Mouse (Mus musculus) forebrain, embryonic 15.5 days (tissue): ENCODE data around the gene Igfn1. TPM values are rescaled to one million over a fixed set of nuclear protein-coding genes. Genes with fewer than 3 reads are reported as not detected.

Source experiments
- ATAC-seq: fragments of 200-750 bp; cut with Nextera tagmentation; replicated peaks from 2 replicates; pipeline ENCODE4 v1.8.0; 2017; ENCODE audit warnings: mild to moderate bottlenecking, moderate TSS enrichment, moderate library complexity
- H3K27ac ChIP-seq: fragments of 300-500 bp; sonication (generic); replicated peaks from 2 replicates; pipeline ENCODE4 v1.5.1; 2015; ENCODE audit warnings: mild to moderate bottlenecking, inconsistent platforms
- H3K27me3 ChIP-seq: fragments of 300-500 bp; sonication (generic); 2 replicates; pipeline ENCODE4 v1.6.1; 2015; ENCODE audit warnings: inconsistent platforms
- H3K36me3 ChIP-seq: fragments of 300-500 bp; sonication (generic); 2 replicates; pipeline ENCODE4 v1.6.1; 2015; ENCODE audit warnings: mild to moderate bottlenecking, inconsistent platforms
- H3K4me1 ChIP-seq: fragments of 300-500 bp; sonication (generic); 2 replicates; pipeline ENCODE4 v1.6.1; 2015; ENCODE audit warnings: inconsistent platforms
- H3K4me2 ChIP-seq: fragments of 300-500 bp; sonication (generic); replicated peaks from 2 replicates; pipeline ENCODE4 v1.6.1; 2015; ENCODE audit warnings: mild to moderate bottlenecking, inconsistent platforms
- H3K4me3 ChIP-seq: fragments of 300-500 bp; sonication (generic); 2 replicates; pipeline ENCODE4 v1.5.1; 2015; ENCODE audit warnings: mild to moderate bottlenecking, inconsistent platforms
- H3K9ac ChIP-seq: fragments of 300-500 bp; sonication (generic); replicated peaks from 2 replicates; pipeline ENCODE4 v1.6.1; 2015; ENCODE audit warnings: mild to moderate bottlenecking, inconsistent platforms
- H3K9me3 ChIP-seq: fragments of 300-500 bp; sonication (generic); 2 replicates; pipeline ENCODE4 v1.6.1; 2016; ENCODE audit warnings: inconsistent platforms
- WGBS: fragments of 180-500 bp; shearing (Covaris S2); methylation state at CpG from one replicate; pipeline ENCODE4 v1.1.7; 2015; ENCODE audit warnings: mixed read lengths; 5-methylcytosine and 5-hydroxymethylcytosine counted together
- polyA plus RNA-seq: library from polyadenylated mRNA; unstranded; fragments of >200 nt; fragmentation: Nextera tagmentation; extraction: Ambion mirVana; gene quantifications from 2 replicates; pipeline ENCODE4 v1.2.1, GENCODE M21; 2015

Gene Igfn1
- polyA plus RNA-seq, 1 experiment from 2014 or later = not detected

DNA sequence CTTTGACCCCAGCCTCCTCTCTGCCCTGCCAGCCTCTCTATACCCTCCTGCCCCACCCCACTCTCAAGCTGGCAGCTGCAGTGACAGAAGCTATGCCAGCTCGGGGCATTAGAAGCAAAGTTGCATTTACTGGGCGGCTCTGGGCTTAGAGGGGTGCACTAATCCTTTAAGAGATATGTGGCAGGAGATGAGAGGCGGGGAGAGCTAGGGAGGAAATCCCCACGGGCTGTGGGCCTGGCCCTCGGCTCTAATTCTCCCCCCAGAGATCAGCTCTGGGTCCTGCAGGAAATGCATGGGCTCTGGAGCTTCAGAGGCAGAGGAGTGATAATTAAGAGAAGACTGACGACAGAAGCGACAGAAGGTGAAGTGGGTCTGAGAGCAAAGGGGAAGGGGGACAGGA lies 26.8 kb upstream of the Igfn1 start:
- H3K4me2 ChIP-seq = no peak overlapping the region
- H3K9me3 ChIP-seq = no peaks in the 10 kb centered on the region
- H3K9ac ChIP-seq = no peak overlapping the region
- H3K4me3 ChIP-seq = no peak overlapping the region
- H3K27ac ChIP-seq = no peak overlapping the region
- H3K36me3 ChIP-seq = peaks cover 56% of the 10 kb centered on the region
- H3K27me3 ChIP-seq = no peaks in the 10 kb centered on the region
- no peak for ATAC-seq
- peaks cover 7% of the 10 kb centered on the region; the same call in 1 of the 2 replicates for H3K4me1 ChIP-seq
- WGBS = 78% methylated on average over 7 of the region's 7 CpGs

DNA sequence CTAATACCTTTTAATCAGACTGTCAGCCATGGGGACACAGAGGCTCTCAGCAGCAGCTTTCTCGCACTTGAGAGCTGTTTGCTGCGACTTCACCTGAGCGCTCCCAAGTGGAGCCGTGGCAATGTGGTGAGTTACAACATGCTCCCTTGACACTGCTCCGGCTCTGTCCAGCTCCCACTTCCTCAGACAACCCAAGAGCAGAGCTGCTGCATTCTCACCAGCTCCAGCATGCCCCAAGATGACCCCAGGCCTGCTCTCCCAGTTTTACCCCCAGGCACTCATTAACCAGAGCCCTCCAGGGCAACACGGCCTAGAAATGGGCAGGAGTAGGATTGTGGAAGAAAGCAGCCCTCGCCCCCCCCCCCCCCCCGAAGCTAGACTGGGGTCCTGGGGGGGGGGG lies 25.6 kb upstream of the Igfn1 start:
- H3K9ac ChIP-seq = no peak overlapping the region
- no peak overlapping the region for H3K27ac ChIP-seq
- no peaks in the 10 kb centered on the region for H3K27me3 ChIP-seq
- WGBS = 83% methylated on average over 8 of the region's 8 CpGs
- H3K4me2 ChIP-seq = no peak overlapping the region
- no peak overlapping the region for H3K4me3 ChIP-seq
- peaks cover 7% of the 10 kb centered on the region; the same call in 1 of the 2 replicates for H3K4me1 ChIP-seq
- ATAC-seq = no peak
- H3K36me3 ChIP-seq = peaks cover 65% of the 10 kb centered on the region
- no peaks in the 10 kb centered on the region for H3K9me3 ChIP-seq

DNA sequence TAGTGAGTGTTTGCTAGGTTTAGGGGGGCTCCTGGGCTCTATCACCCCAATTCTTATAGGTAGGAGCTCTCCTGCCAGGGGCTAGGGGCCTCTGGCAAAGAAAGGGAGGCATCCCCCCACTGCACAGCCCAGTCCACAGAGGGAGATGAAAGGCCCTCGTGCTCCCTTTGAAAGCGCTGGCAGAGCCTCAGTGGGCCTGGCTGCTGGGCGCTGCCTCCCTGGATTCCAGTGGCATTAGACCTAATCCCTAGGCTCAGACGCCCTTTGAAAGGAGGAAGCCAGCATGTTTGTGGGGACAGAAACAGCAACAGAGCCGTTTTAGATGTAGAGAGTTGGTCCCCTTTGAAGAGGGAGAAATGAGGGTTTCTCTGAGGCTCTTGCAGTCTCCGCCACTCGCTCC lies 24.1 kb upstream of the Igfn1 start:
- no peak overlapping the region for H3K4me3 ChIP-seq
- no peak overlapping the region for H3K4me2 ChIP-seq
- H3K9me3 ChIP-seq = no peaks in the 10 kb centered on the region
- H3K36me3 ChIP-seq = peaks cover 73% of the 10 kb centered on the region
- H3K27me3 ChIP-seq = no peaks in the 10 kb centered on the region
- no peak overlapping the region for H3K9ac ChIP-seq
- no peak for ATAC-seq
- H3K4me1 ChIP-seq = peaks cover 7% of the 10 kb centered on the region; the same call in 1 of the 2 replicates
- WGBS = 33% methylated on average over 7 of the region's 7 CpGs
- H3K27ac ChIP-seq = no peak overlapping the region

DNA sequence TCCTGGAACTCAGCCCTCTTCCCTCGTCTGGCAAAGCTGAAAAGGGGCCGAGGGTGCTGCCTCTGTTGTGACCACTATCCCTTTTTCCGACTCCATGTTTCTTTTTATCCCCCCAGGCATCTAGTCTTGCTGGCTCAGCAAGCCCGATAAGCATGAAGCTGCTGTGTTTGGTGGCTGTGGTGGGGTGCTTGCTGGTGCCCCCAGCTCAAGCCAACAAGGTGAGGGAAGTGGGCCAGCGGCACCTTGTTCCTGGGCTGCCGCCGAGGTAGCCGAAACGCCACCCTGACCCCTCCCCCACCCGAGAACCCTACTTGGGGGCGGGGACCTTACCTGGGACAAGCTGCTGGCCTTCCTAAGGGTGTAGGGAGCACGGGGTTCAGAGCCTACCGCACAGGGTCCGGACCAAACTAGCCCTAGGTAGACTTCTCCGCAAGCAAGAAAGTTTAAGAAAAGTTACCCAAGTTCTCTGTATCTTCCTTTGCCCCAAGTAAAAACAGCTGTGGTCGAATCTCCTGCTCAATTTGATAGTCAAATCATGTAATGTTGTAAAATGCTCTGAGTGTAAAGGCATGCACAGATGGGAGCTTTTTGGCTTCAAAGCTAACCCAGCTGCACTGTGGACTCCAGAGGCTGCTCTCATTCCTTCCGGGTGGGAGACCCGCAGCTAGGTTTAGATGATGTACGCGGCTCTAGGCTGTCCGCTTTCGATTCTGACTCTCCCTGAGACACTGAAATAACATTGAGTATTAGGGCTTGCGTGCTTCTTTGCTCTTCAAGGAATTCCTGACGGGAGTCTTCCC lies 12.4 kb upstream of the Igfn1 start:
- Histone ChIP-seq H3K4me3 (peak overlapping the region; percentile 76), H3K9me3 (no peaks in the 10 kb centered on the region), H3K4me2 (peak overlapping the region; percentile 75), H3K27me3 (no peaks in the 10 kb centered on the region), H3K4me1 (peaks cover 21% of the 10 kb centered on the region), H3K36me3 (peaks cover 24% of the 10 kb centered on the region), H3K9ac (peak overlapping the region; percentile 85), H3K27ac (peak overlapping the region; percentile 74)
- 4% methylated on average over 24 of the region's 24 CpGs for WGBS
- peak; percentile 38 for ATAC-seq

DNA sequence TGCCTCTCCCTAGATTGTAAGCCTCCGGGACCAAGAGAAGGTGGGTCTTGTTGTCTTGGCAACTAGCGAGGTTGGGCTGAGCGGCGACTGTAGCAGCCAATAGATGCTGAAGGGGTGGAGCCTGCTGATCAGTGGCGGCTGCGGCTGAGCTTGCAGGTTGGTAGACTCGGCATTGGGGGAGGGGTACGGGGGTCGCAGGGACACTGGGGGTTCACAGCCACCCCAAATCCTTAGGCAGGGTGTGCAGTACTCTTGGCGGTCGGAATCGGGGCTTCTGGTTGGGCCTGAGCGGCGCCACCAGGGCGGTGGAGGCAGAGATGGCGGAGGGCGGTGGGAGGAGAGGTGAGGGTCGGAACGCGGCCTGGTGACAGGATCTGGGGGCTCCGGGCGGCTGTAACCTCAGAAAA lies 11.8 kb upstream of the Igfn1 start:
- ATAC-seq = peak; percentile 100
- 0% methylated on average over 22 of the region's 22 CpGs for WGBS
- Histone ChIP-seq H3K27ac (peak overlapping the region; percentile 74), H3K36me3 (peaks cover 17% of the 10 kb centered on the region), H3K4me2 (peak overlapping the region; percentile 75), H3K4me1 (peaks cover 21% of the 10 kb centered on the region), H3K27me3 (no peaks in the 10 kb centered on the region), H3K4me3 (peak overlapping the region; percentile 76), H3K9me3 (no peaks in the 10 kb centered on the region), H3K9ac (peak overlapping the region; percentile 85)

DNA sequence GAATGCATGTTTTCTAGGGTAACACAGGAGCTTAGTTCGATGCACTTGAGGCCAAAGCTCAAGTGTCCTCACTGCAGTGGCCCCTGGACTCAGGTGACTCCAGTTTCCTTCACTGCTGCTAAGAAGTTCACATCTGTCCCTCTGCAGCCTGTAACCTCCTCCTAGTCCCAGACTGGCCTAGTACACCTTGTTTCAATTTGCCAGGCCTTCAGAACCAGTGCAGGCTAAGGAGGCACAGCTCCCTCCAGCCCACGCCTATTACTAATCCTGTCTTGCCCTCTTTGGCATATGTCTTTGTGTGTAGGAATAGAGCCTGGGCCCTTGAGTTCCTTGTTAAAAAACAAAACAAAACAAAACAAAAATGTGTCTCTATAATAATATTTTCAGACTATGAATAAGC lies 11.2 kb upstream of the Igfn1 start:
- Histone ChIP-seq H3K9me3 (no peaks in the 10 kb centered on the region), H3K4me3 (no peak overlapping the region), H3K27me3 (no peaks in the 10 kb centered on the region), H3K4me2 (peak overlapping the region; percentile 23), H3K27ac (peak overlapping the region; percentile 62), H3K4me1 (peaks cover 21% of the 10 kb centered on the region), H3K9ac (0 out of 2 replicates have a peak overlapping the region, but pooled peaks have one; percentile 8), H3K36me3 (peaks cover 12% of the 10 kb centered on the region)
- peak; percentile 47 for ATAC-seq
- 82% methylated on average over 2 of the region's 2 CpGs for WGBS

GRCm38 (mm10) chr1:136014796-136015502 lies 8.8 kb upstream of the Igfn1 start:
- no peaks in the 10 kb centered on the region for H3K27me3 ChIP-seq
- WGBS = 82% methylated on average over 2 of the region's 2 CpGs
- H3K4me1 ChIP-seq = peaks cover 21% of the 10 kb centered on the region
- no peak overlapping the region for H3K4me2 ChIP-seq
- no peak overlapping the region for H3K27ac ChIP-seq
- no peak overlapping the region for H3K4me3 ChIP-seq
- H3K36me3 ChIP-seq = no peaks in the 10 kb centered on the region
- H3K9ac ChIP-seq = no peak overlapping the region
- no peak for ATAC-seq
- H3K9me3 ChIP-seq = no peaks in the 10 kb centered on the region

DNA sequence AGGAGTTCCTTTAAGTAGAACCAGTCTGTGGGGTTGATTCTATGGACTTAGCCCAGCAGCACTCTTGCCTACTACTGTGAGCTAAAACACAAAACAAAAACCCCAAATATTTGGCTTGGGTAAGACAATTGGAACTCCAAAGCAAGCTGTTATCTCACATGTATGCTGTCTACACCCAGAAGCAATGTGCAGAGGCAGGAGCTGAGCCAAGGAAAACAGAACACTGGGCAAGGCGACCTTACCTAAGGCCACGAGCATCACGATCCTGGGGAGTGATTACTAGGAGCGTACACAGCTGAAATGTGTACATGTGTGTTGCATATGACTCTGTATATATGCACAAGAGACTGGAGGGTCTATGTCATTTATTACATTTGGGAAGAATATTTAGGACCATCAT lies 7.4 kb upstream of the Igfn1 start:
- no peak overlapping the region for H3K27ac ChIP-seq
- H3K9ac ChIP-seq = no peak overlapping the region
- H3K9me3 ChIP-seq = no peaks in the 10 kb centered on the region
- no peak for ATAC-seq
- 84% methylated on average over 4 of the region's 4 CpGs for WGBS
- H3K27me3 ChIP-seq = no peaks in the 10 kb centered on the region
- no peak overlapping the region for H3K4me3 ChIP-seq
- peaks cover 8% of the 10 kb centered on the region for H3K4me1 ChIP-seq
- no peaks in the 10 kb centered on the region for H3K36me3 ChIP-seq
- H3K4me2 ChIP-seq = no peak overlapping the region

GRCm38 (mm10) chr1:136010247-136010646 lies 4.1 kb upstream of the Igfn1 start:
- no peaks in the 10 kb centered on the region for H3K9me3 ChIP-seq
- H3K9ac ChIP-seq = no peak overlapping the region
- no peak for ATAC-seq
- H3K27ac ChIP-seq = no peak overlapping the region
- H3K4me3 ChIP-seq = no peak overlapping the region
- H3K4me1 ChIP-seq = peaks cover 9% of the 10 kb centered on the region
- H3K36me3 ChIP-seq = no peaks in the 10 kb centered on the region
- no peak overlapping the region for H3K4me2 ChIP-seq
- H3K27me3 ChIP-seq = peaks cover 4% of the 10 kb centered on the region
- whole genome bisulfite sequencing = 89% methylated on average over 4 of the region's 4 CpGs

GRCm38 (mm10) chr1:136008159-136008533 lies 2.0 kb upstream of the Igfn1 start:
- H3K4me3 ChIP-seq = peak overlapping the region; percentile 36; the same call in 1 of the 2 replicates
- WGBS = 27% methylated on average over 8 of the region's 8 CpGs
- no peak for ATAC-seq

GRCm38 (mm10) chr1:136007211-136008158 lies 1.3 kb upstream of the Igfn1 start, which contains the start of gene Tmem9:
Tmem9 (plus strand) TSS chr1:136008150.
- H3K9ac ChIP-seq = peak within 1 kb of the TSS; percentile 18; the same call in 1 of the 2 replicates
- peaks cover 9% of the 10 kb centered on the region for H3K4me1 ChIP-seq
- ATAC-seq = peak; percentile 61; the same call in 1 of the 2 replicates
- H3K36me3 ChIP-seq = no peaks in the 10 kb centered on the region
- peak within 1 kb of the TSS; percentile 36 for H3K4me3 ChIP-seq
- peak within 1 kb of the TSS; percentile 52 for H3K4me2 ChIP-seq
- H3K9me3 ChIP-seq = no peaks in the 10 kb centered on the region
- 1% methylated on average over 37 of the region's 37 CpGs for WGBS
- H3K27ac ChIP-seq = no peak within 1 kb of the TSS
- peaks cover 4% of the 10 kb centered on the region for H3K27me3 ChIP-seq

More at GRCm38 (mm10) chr1:136008159-136008533, 2.0 kb upstream of the Igfn1 start:
- Histone ChIP-seq H3K27ac (no peak overlapping the region), H3K9ac (no peak overlapping the region), H3K27me3 (peaks cover 4% of the 10 kb centered on the region), H3K36me3 (no peaks in the 10 kb centered on the region), H3K9me3 (no peaks in the 10 kb centered on the region), H3K4me2 (peak overlapping the region; percentile 52), H3K4me1 (peaks cover 9% of the 10 kb centered on the region)
